ENCODE assay signal across 16 mouse cellular contexts in genomic region chr10:76648738-76649137, GRCm38 (mm10). TPM values are rescaled to one million over a fixed set of nuclear protein-coding genes. Genes with fewer than 3 reads are reported as not detected.
DNase-seq lines count a peak whose midpoint lies in the region; TF ChIP-seq lines count a peak whose summit lies in the region.
"Had no signal": no experiment of that assay in that cellular context is flagged by ENCODE, and none has a peak within 500 bp of the region (broad histone marks: within the 10 kb centered on the region; RNA-seq: fewer than 3 reads in every experiment).

No protein-coding gene starts in this region.

- no peak for TF ChIP-seq POLR2A in kidney, adult 2 months (IDR thresholded peaks at IDR 0.05; ENCODE audit: low read depth, low read length)

- no peaks in the 10 kb centered on the region for H3K27me3 ChIP-seq in C2C12 (ENCODE audit: control insufficient read depth, insufficient read depth, insufficient read length)
- no peaks in the 10 kb centered on the region for H3K27me3 ChIP-seq in forebrain, embryonic 10.5 days (ENCODE audit: poor library complexity, severe bottlenecking)
- H3K27me3 ChIP-seq in kidney, adult 2 months (replicated peaks; ENCODE audit: control insufficient read depth, insufficient read depth, low read length) = no peaks in the 10 kb centered on the region
- H3K27me3 ChIP-seq: hindbrain, embryonic 15.5 days; limb, embryonic 12.5 days had no signal

- no peaks in the 10 kb centered on the region for H3K79me3 ChIP-seq in C2C12 (ENCODE audit: low read depth)

- H3K4me1 ChIP-seq in forebrain, embryonic 10.5 days = no peaks in the 10 kb centered on the region
- no peaks in the 10 kb centered on the region for H3K4me1 ChIP-seq in kidney, adult 2 months (ENCODE audit: control insufficient read depth, insufficient read depth, low read length)
- H3K4me1 ChIP-seq: hindbrain, embryonic 15.5 days had no signal

- WGBS in forebrain, embryonic 10.5 days = 95% methylated on average over 10 of the region's 10 CpGs
- whole genome bisulfite sequencing in kidney, adult 2 months = 81% methylated on average over 10 of the region's 10 CpGs

- no peaks in the 10 kb centered on the region for H3K9me3 ChIP-seq in forebrain, embryonic 10.5 days
- H3K9me3 ChIP-seq: hindbrain, embryonic 15.5 days; limb, embryonic 12.5 days had no signal

- peak overlapping the region; percentile 56 for H3K27ac ChIP-seq in gastrocnemius, adult 2 months
- H3K27ac ChIP-seq in forebrain, embryonic 10.5 days = no peak overlapping the region
- H3K27ac ChIP-seq in kidney, adult 2 months (ENCODE audit: insufficient read depth, low read depth, low read length) = no peak overlapping the region
- H3K27ac ChIP-seq: hindbrain, embryonic 15.5 days; limb, embryonic 12.5 days had no signal

- no peak overlapping the region for H3K4me3 ChIP-seq in gastrocnemius, adult 2 months
- H3K4me3 ChIP-seq in C2C12 (ENCODE audit: insufficient read depth, poor library complexity, severe bottlenecking) = no peak overlapping the region
- H3K4me3 ChIP-seq in forebrain, embryonic 10.5 days = no peak overlapping the region
- H3K4me3 ChIP-seq in kidney, adult 2 months (ENCODE audit: insufficient read depth, low read depth, low read length) = no peak overlapping the region
- H3K4me3 ChIP-seq: erythroblast, embryonic 14.5 days; hindbrain, embryonic 15.5 days; limb, embryonic 12.5 days had no signal

- TF ChIP-seq CTCF in gastrocnemius, adult 2 months (IDR thresholded peaks at IDR 0.05) = no peak
- no peak for TF ChIP-seq CTCF in C2C12 (IDR thresholded peaks at IDR 0.05; ENCODE audit: control insufficient read depth, insufficient read depth, insufficient read length)
- TF ChIP-seq CTCF in kidney, adult 2 months (conservative IDR thresholded peaks at IDR 0.05; ENCODE audit: insufficient read depth, insufficient read length, low read depth, low read length) = no peak

- peak; percentile 72 for DNase-seq in gastrocnemius, adult 2 months
- DNase-seq in gastrocnemius, postnatal 4 days (ENCODE audit: low spot score in 2 of 2) = no peak
- peak; percentile 46 for DNase-seq in adrenal gland, postnatal 25 days
- peak; percentile 67 for DNase-seq in heart, adult 8-10 months (ENCODE audit: low spot score)
- DNase-seq in forebrain, embryonic 10.5 days (ENCODE audit: extremely low spot score, low spot score) = no peak
- DNase-seq in urinary bladder, adult 2 months (ENCODE audit: low spot score) = no peak
- no peak for DNase-seq in kidney, adult 2 months
- DNase-seq: cerebellum, adult 18-20 months; liver, postnatal 0 days; thymus, postnatal 36 days had no signal

- no peaks in the 10 kb centered on the region for H3K79me2 ChIP-seq in C2C12 (ENCODE audit: control insufficient read depth, insufficient read depth)

- H3ac ChIP-seq in C2C12 (ENCODE audit: control insufficient read depth, insufficient read length, low read depth) = no peak overlapping the region

- H3K36me3 ChIP-seq in C2C12 (ENCODE audit: control insufficient read depth, insufficient read depth) = no peaks in the 10 kb centered on the region
- H3K36me3 ChIP-seq in forebrain, embryonic 10.5 days (replicated peaks) = no peaks in the 10 kb centered on the region
- H3K36me3 ChIP-seq in kidney, adult 2 months (ENCODE audit: control insufficient read depth, insufficient read depth, low read length) = no peaks in the 10 kb centered on the region
- H3K36me3 ChIP-seq: hindbrain, embryonic 15.5 days; limb, embryonic 12.5 days had no signal

- intact Hi-C loops in gastrocnemius, adult 2 months (cut with DNase I) = no loop called here

TF ChIP-seq in C2C12, 6 proteins besides CTCF, POLR2A, EP300 and RAD21:
- TF ChIP-seq MYOD1 (IDR thresholded peaks at IDR 0.05; ENCODE audit: control insufficient read depth, insufficient read length, low read depth) (no peak), FOSL1 (IDR thresholded peaks at IDR 0.05; ENCODE audit: insufficient read depth, low read length, poor library complexity, severe bottlenecking) (peak; percentile 49), USF1 (IDR thresholded peaks at IDR 0.05; ENCODE audit: low read depth) (no peak), MAX (IDR thresholded peaks at IDR 0.05) (no peak)
TF ChIP-seq in C2C12: peak in this region for 1.

RNA-seq across cellular contexts. Expression of gene Col6a2, which starts 25.3 kb away (rescaled TPM):
- total RNA-seq in gastrocnemius, adult 2 months (2021) = 10 to 100 TPM; 28.5 to 59.5 TPM
- total RNA-seq in gastrocnemius, postnatal 4 days (2021) = 100 to 1,000 TPM; 657 to 733 TPM
- 0.39 TPM for polyA plus RNA-seq in C2C12 (2012; fragmentation: generic; extraction: Trizol)
- total RNA-seq in adrenal gland, postnatal 25 days (2021) = 29.1 and 32.0 TPM in 2 replicates
- 10 to 100 TPM; 27.7 to 45.4 (median 40.4) TPM for total RNA-seq in heart, adult 8-10 months (2022)
- polyA plus RNA-seq in forebrain, embryonic 10.5 days (2016; fragmentation: Nextera tagmentation; extraction: Ambion mirVana) = 5.4 and 5.9 TPM in 2 replicates
- 239 and 336 TPM in 2 replicates for polyA plus RNA-seq in urinary bladder, adult 2 months (2012; rRNA removed)
- 23.4 and 28.7 TPM in 2 replicates for polyA plus RNA-seq in kidney, adult 2 months (2012; rRNA removed)
- total RNA-seq: MEL; neutrophil, adult 5-6 weeks had no signal
- polyA plus RNA-seq: erythroblast, embryonic 14.5 days had no signal

Comparison
In these comparisons a context has a peak if more than half of its experiments do, and no peak if none do; other contexts are left out.
1. DNase-seq: peak in gastrocnemius, adult 2 months (single experiment), adrenal gland, postnatal 25 days (single experiment) and heart, adult 8-10 months (single experiment); none in gastrocnemius, postnatal 4 days (0 of 2), forebrain, embryonic 10.5 days (single experiment), urinary bladder, adult 2 months (single experiment) and kidney, adult 2 months (single experiment).
2. RNA of gene Col6a2, which starts 25.3 kb away (total RNA-seq): 657 to 733 TPM in gastrocnemius, postnatal 4 days; 28.5 to 59.5 TPM in gastrocnemius, adult 2 months, 27.7 to 45.4 TPM in heart, adult 8-10 months and 29.1 to 32.0 TPM in adrenal gland, postnatal 25 days; every median in the first group is over 10 times any median in the second.